Mouse (Mus musculus) left cerebral cortex, postnatal 25 days (tissue): ENCODE results near the gene Wdr89. TPM values are rescaled to one million over a fixed set of nuclear protein-coding genes. Genes with fewer than 3 reads are reported as not detected.
"Not testable (repeated sequence)": the region's sequence is repeated elsewhere in the genome, so short reads cannot be mapped to it uniquely, and the experiment has no call there.

ENCODE experiments used
- DNase-seq, 2 experiments: peaks; one replicate each; pipeline ENCODE4 v3.0.0; 2022; ENCODE audit warnings: low spot score in 2 of 2, mixed read lengths in 1 of 2
- intact Hi-C: fragments of 180-260 bp; cut with DNase I; formaldehyde crosslinking; loops from one replicate; pipeline ENCODE4 v1.15.1; 2025
- total RNA-seq, 2 experiments: library from RNA; stranded (reverse); gene quantifications; 2 replicates each; pipeline ENCODE4 v1.2.3; 2021

Wdr89 gene
- 1 to 10 TPM; 3.0 to 3.1 TPM for total RNA-seq

DNA sequence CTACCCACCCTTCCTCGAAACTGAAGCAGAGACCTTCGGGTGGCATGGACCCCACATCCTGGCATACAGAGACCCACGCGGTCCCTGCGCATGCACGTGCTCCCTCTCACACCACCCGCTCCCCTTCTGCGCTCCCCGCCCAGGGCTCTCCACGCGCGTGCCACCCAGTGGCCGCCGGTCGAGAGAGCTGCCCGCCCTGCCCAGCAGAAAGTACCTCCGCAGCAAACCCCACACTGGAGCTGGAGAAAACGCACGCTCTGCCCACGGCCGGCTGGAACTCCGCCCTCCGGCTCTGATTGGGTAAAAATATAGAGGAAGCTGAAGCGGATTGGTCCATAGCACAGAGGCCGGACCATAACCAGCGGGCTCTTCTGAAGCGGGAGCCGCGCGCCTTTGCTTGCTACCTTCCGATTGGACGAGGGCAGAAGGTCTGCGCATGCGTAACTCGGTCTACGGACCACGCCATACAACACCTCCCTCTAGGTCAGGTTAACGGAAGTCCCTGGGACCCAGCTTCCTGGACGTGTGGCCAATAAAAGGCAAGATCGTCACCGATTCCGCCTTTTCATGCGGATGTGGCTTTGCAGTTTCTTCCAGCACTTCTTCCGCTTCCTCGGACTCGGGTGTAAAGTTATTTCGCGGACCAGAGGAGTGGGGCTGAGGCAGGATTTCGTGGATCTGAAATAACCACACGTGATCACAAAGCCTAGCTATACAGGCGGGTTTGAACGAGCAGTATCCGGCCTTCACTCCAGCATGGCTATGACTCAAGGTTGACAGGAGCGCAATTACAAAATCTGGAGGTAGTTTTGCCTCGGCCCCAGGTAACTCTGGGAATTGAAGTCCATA is at the start of gene Wdr89:
Gene Wdr89 (minus strand): TSS at position 280 of the 849 bp plus-strand sequence.
- intact Hi-C loops = loop anchor here (2.0 to 10.0 kb wide), 4 partner anchors 65 to 1345 kb away; partner anchors contain the start of genes Ppp2r5e and Sgpp1
- peak; percentile 100 for DNase-seq

DNA sequence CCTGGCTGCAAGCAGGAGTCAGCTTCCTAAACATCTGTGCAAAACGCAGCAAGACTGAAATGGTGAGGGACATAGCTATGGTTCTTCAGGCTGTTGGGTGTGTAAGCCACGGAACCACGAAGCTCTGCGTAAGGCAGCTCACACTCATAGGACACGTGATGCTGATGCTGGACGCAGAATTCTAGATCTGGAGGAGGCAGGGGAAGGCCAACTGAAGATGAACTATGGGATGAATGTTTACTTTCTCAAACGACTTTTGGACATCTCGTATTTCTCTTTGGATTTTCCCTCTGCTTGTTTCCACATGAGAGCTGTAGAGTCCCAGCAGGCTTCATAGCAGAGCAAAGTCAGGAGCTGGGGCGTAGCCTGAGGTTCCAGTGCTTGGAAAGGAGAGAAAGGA is 44.3 kb upstream of the Wdr89 start:
- intact Hi-C loops = no loop called here
- DNase-seq = no peak

GRCm38 (mm10) chr12:75712905-75713304 is 43.6 kb upstream of the Wdr89 start:
- DNase-seq, intact Hi-C loops: not testable (repeated sequence)

GRCm38 (mm10) chr12:75710596-75711376 is 41.4 kb upstream of the Wdr89 start:
- DNase-seq = peak in 1 of 2 experiments; percentile 57
- intact Hi-C loops = no loop called here

- intact Hi-C loops = no loop called here
- no peak for DNase-seq
Observed at GRCm38 (mm10) chr12:75709506-75709905, 40.2 kb upstream of the Wdr89 start.

DNA sequence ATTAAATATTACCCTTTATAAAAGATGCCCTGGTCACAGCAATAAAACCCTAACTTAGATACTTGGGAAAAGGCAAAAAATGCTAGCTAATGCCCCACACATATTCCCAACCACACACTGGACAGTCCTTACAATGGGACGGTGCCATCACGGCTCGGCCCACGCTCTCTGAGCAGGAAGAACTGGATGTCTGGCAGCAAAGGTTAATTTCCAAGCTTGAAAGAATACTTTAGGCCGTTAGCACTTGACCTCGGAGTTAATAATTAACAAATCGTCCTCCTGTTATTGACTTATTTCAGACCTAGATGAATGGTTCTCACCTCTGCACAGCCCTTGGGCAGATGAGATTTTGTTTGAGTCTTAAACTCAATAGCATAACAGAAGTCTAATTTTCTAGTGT is 37.3 kb upstream of the Wdr89 start:
- intact Hi-C loops = no loop called here
- no peak for DNase-seq

DNA sequence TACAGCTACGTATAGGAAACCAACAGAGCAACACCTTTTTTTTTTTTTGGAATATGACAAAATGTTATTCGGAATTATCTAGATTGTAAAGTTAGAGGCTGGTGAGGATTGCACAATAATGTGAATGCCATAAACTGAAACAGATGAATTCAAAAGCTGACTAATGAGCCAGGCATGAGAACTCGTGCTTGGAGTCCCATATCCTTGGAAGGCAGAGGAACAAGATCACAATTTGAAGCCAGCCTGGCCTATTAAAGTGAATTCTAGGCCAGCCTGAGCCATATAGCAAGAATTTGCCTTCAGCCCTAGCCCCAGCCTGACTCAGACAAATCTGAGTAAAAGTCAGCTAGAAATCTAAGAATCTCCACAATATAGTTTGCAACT is 33.4 kb upstream of the Wdr89 start:
- no peak for DNase-seq
- intact Hi-C loops = no loop called here

- no peak for DNase-seq
- intact Hi-C loops = no loop called here
Observed at GRCm38 (mm10) chr12:75702084-75702738, 32.9 kb upstream of the Wdr89 start.

DNA sequence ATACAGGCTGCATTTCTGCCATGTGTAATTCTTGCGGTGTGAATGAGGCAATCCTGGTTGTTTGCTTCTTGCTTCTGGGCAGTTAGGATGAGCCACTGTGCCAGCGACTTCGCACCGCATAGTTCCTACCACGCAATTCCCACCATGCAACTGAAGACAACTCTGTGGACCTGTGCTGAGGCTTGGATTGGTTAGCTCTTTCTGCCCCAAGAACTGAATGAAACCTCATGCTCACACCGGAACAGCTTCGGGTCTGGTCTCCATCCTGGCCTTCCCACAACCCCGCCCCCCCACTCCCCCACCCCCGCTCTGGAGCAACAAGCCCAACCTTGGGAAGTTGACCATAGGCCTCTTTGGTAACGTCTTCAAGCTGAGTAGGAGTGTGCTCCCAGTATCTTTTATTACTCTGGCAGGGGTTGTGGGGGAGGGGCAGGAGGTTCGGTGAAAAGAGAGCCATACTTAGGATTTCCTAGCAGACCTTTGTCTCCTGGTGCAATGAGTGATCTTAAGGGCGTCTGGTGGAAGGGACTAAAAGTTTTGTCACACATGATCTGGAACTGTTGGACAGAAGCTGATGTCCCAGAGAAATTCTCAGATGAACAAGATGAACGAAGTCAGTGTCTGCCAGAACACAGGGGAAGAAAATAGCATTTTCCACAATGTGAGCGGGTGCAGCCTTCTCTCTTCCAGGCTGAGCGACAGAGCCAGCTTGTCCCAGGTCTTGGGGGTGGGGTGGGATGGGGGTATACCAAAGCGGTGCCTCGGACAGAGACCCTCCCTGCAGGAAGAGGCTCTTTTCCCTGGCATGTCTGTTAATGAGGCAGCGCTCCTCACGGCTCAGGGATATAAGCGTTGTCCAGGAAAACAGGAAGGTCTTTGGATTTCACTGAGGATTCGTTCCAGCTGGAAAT is 32.1 kb upstream of the Wdr89 start:
- intact Hi-C loops = no loop called here
- peak in 1 of 2 experiments; percentile 25 for DNase-seq

GRCm38 (mm10) chr12:75698692-75699091 is 29.4 kb upstream of the Wdr89 start:
- intact Hi-C loops = no loop called here
- no peak for DNase-seq

- intact Hi-C loops, DNase-seq: not testable (repeated sequence)
Observed at GRCm38 (mm10) chr12:75695845-75696244, 26.5 kb upstream of the Wdr89 start.

- DNase-seq = no peak
- intact Hi-C loops = no loop called here
Observed at GRCm38 (mm10) chr12:75689003-75689402, 19.7 kb upstream of the Wdr89 start.

- DNase-seq = no peak
- intact Hi-C loops = no loop called here
Observed at GRCm38 (mm10) chr12:75687314-75687713, 18.0 kb upstream of the Wdr89 start.

GRCm38 (mm10) chr12:75684026-75684425 is 14.7 kb upstream of the Wdr89 start:
- not testable (repeated sequence) for DNase-seq

GRCm38 (mm10) chr12:75683598-75683997 is 14.3 kb upstream of the Wdr89 start:
- intact Hi-C loops = no loop called here

More at GRCm38 (mm10) chr12:75684026-75684425, 14.7 kb upstream of the Wdr89 start:
- intact Hi-C loops = not testable (repeated sequence)

GRCm38 (mm10) chr12:75682842-75683241 is 13.5 kb upstream of the Wdr89 start:
- intact Hi-C loops = no loop called here
- DNase-seq = peak in 1 of 2 experiments; percentile 9

More at GRCm38 (mm10) chr12:75683598-75683997, 14.3 kb upstream of the Wdr89 start:
- no peak for DNase-seq

GRCm38 (mm10) chr12:75681101-75681500 is 11.8 kb upstream of the Wdr89 start:
- intact Hi-C loops = no loop called here
- DNase-seq = no peak

- intact Hi-C loops = no loop called here
- no peak for DNase-seq
Observed at GRCm38 (mm10) chr12:75678393-75678792, 9.1 kb upstream of the Wdr89 start.

- intact Hi-C loops = no loop called here
- no peak for DNase-seq
Observed at GRCm38 (mm10) chr12:75672630-75673029, 3.3 kb upstream of the Wdr89 start.
